Mouse (Mus musculus): ENCODE measurements around the gene Lgals1.

Gene Lgals1

DNA sequence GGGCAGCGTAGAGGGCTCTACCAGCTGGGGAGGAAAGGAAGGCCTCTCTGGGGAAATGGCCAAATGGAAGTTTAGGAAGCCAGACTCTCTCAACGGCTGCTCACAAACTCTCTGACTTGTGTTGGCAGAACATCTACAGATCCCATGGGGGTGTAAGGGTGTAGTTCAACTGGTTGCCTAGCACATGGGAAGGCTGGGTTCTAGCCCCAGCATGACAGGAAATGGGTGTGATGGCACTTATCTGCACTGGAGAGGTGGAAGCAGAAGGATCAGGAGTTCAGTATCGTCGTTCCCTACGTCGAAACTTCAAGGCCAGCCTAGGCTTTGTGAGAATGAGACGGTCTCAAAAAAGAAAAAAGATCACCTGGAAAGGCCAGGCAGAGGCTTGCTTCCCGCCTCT lies 17.5 kb upstream of the Lgals1 start:
- DNase-seq (ENCODE audit: low read depth, low spot score): no peak

GRCm38 (mm10) chr15:78912040-78912439 lies 14.5 kb upstream of the Lgals1 start:
- DNase-seq (ENCODE audit: low read depth, low spot score): no peak

DNA sequence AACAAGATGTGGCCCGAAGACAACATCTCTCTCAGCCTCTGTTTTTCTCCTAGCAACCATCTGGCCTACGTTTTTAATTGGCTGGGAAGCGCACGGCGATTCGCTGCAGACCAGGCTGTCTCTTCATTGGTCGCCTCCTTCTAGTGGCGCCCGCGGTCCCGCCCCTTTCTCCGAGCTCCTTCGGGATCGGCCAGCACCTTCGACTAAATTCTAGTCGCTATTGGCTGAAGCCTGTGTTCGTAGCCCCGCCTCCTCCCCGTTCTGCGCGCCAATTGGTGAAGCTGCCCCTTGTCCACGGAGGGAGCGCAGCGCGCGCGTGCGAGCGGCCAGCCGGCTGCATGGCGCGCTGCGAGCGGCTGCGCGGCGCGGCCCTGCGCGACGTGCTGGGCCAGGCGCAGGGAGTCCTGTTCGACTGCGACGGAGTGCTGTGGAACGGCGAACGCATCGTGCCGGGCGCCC lies 12.9 kb upstream of the Lgals1 start, which contains the start of gene Pdxp:
TSS of gene Pdxp (plus strand) at position 288 of the 459 bp plus-strand sequence.
- peak; percentile 98 for DNase-seq (ENCODE audit: low read depth, low spot score)

- no peak for DNase-seq (ENCODE audit: low read depth, low spot score)
Observed at GRCm38 (mm10) chr15:78914091-78914822, 12.3 kb upstream of the Lgals1 start.

- no peak for DNase-seq (ENCODE audit: low read depth, low spot score)
Observed at GRCm38 (mm10) chr15:78914823-78915659, 11.5 kb upstream of the Lgals1 start.

GRCm38 (mm10) chr15:78915660-78916017 lies 10.9 kb upstream of the Lgals1 start:
- DNase-seq (ENCODE audit: low read depth, low spot score): peak; percentile 67

DNA sequence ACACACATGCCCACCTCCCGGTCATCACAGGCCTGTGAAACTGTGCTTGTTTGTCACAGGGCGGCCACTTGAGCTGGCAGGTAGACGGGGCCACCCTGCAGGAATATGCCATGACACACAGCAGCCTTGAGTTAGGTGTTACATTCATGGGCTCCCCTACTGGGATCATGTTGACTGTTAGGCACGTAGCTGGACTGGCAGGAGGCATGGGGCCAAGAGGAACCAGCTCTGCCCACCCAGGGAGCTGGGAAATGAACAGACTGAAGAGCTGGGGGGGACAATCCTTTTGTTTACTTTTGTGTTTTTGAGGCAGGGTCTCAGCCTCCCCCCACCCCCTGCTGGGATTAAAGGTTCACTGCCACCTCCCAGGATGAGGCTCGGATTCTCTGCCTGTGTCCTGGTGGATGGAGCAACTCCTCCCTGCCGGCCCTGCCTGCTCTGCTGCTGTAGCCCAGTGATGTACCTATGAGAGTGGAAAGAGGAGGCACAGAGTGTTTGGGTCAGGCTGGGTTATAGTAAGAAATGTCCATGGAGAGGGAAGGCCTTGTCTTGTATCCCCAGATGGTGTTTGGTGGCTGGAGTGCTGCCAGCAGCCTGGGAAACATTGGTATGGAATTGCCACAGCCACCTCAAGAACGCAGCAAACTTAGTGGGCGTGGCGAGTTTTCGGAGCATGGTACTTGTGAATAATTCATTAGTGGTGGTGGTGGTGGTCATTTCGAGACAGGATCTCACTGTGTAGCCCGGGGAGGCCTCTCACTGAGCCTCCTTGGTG lies 10.3 kb upstream of the Lgals1 start:
- DNase-seq (ENCODE audit: low read depth, low spot score): no peak

DNA sequence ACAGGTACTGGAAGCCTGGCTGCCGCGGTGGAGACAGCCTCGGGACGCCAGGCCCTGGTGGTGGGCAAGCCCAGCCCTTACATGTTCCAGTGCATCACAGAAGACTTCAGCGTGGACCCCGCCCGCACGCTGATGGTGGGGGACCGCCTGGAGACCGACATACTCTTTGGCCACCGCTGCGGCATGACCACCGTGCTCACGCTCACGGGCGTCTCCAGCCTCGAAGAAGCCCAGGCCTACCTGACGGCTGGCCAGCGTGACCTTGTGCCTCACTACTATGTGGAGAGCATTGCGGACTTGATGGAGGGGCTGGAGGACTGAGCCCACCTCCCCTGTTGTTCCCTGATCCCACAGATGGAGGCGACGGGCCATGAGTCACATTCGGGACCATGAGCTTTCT lies 8.4 kb upstream of the Lgals1 start:
- no peak for DNase-seq (ENCODE audit: low read depth, low spot score)

DNA sequence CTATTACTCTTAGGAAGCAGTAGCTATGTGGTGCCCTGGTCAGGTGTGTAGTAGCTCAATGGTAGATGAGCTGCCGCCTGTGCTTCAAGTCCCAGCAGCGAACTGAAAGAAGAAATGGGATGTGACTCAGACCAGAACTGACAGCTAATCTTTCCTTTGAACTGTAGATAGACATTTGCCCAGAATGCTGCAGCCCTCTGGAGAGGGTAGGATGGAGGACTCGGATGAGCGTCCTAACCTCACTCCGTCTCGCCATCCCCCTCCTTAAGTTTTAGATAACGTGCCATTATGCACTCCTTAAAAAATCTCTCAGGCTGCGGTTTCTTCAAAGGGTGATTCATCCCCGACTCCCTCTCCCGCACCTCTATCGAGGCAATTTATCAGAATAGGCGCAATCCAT lies 6.6 kb upstream of the Lgals1 start:
- no peak for DNase-seq (ENCODE audit: low read depth, low spot score)

- no peak for DNase-seq (ENCODE audit: low read depth, low spot score)
Observed at GRCm38 (mm10) chr15:78922700-78923099, 3.8 kb upstream of the Lgals1 start.

- DNase-seq (ENCODE audit: low read depth, low spot score): no peak
Observed at GRCm38 (mm10) chr15:78923585-78923984, 2.9 kb upstream of the Lgals1 start.

GRCm38 (mm10) chr15:78925129-78925528 lies 1.4 kb upstream of the Lgals1 start:
- no peak for DNase-seq (ENCODE audit: low read depth, low spot score)

DNA sequence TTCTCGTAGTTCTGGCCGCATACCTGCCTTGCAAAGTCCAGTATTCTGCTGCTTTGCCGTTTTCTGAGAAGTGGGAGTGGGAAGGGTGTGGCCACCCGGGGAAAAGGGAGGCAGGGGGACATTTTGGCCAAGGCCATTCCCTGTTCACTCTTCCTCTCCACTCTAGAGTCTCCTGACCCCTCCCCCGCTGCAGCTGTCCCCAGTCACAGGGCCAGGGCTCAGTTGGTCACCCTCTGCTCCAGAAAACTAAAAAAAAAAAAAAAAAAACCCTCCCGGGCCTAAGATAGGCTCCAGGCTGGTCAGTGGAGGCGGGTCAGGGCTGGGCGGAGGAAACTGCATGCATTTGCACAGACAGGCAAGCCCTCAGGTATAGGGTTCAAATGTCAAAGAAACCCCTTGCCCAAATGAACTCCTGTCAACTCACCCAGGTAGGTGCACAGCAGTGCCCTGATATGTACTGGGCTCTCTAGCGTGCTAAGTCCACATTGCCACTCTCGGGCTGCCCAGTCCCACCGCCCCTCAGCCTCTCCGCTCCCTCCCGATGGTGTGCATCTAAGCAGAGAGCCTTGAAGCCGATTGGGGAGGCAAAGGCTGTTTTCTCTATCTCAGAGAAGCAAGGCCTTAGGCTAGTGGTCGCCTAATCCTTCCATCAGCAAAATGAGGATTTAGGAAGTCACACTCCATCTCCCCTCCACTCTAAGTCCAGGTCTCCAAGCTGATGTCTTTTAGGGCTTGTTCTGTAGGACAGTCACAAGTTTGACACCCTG lies 679 bp downstream of the Lgals1 start:
- DNase-seq (ENCODE audit: low read depth, low spot score): no peak

GRCm38 (mm10) chr15:78927788-78928457 lies 1.4 kb downstream of the Lgals1 start:
- no peak for DNase-seq (ENCODE audit: low read depth, low spot score)

- DNase-seq (ENCODE audit: low read depth, low spot score): no peak
Observed at GRCm38 (mm10) chr15:78928539-78928938, 2.0 kb downstream of the Lgals1 start.

GRCm38 (mm10) chr15:78930192-78930706 lies 3.7 kb downstream of the Lgals1 start:
- DNase-seq (ENCODE audit: low read depth, low spot score): no peak

DNA sequence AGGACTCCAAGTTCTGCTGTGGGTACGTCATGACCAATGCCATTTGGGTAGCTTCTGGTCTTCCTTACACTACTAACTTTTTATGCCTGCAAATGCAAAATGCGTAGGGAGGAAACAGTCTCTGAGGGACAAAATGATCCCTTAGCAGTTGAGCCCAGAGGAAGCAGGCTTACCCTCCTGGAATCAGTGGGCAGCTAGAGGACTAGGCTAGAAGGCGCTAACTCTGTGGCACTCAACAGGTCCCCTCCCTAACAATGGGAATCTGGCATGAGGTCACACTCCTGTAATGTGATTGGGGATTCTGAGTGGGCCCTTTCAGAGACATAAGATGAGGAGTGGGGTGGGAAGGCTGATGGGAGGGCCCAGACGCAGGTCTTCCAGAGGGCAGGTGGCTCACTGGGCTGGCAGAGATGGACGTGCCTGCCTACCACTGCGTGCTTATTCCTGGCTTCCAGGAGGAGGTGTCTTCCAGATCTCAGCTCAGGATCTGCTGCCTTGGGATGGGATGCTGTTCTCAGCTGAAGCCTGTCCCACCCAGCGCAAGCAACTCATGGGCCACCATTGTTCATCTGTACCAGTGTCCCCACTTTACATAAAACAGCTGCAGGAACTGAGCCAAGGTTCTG lies 4.4 kb downstream of the Lgals1 start:
- DNase-seq (ENCODE audit: low read depth, low spot score): no peak

- DNase-seq (ENCODE audit: low read depth, low spot score): no peak
Observed at GRCm38 (mm10) chr15:78931577-78931976, 5.1 kb downstream of the Lgals1 start.

DNA sequence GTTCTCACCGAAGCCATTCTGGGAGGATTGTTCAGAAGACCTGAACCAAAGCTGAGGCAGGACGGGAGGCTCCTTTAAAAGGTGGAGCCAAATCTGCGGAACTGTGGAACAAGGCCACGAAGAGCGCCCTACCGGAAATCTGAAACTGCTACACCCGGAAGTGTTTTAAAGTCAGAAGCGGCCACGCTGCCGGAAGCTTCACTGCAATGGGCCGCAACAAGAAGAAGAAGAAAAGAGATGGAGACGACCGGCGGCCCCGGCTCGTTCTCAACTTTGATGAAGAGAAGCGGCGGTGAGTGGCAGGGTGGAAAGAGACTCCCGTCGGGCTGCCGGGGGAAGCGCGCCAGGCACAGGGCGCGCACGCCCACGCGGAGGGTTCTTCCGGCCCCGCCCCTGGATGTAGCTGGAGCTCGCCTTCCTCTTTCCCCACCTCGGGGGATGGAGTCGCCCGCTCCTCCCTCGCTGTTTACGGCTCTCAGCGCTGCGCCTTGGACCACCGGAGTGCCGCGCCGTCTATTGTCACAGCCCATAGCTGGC lies 8.3 kb downstream of the Lgals1 start, which contains the start of gene Nol12:
TSS of gene Nol12 (plus strand) at position 150 of the 537 bp plus-strand sequence.
- peak; percentile 83 for DNase-seq (ENCODE audit: low read depth, low spot score)

DNA sequence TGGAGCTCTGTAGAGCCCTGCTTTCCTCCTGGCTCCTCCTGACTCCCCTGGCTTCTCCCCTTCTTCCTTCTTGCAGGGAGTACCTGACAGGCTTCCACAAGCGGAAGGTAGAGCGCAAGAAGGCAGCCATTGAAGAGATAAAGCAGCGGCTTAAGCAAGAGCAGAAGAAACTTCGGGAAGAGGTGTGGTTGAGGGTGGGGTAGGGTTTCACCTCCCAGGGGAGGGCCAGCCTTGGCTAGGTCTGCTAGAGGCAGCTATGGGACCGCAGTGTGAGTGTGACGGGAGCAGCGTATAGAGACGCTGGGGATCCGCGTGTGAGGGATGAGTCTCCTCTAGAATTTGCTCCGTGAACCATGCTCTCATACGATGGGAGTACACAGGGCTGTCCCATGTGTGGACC lies 9.9 kb downstream of the Lgals1 start:
- no peak for DNase-seq (ENCODE audit: low read depth, low spot score)

Data from brain, embryonic 18.5 days (tissue).